Mouse (Mus musculus) cerebellum, adult 9-11 months (tissue): Measurements from ENCODE around the gene Tspan14.

Experiments
- DNase-seq: peaks from one replicate; pipeline ENCODE4 v3.0.0; 2022

Gene Tspan14

DNA sequence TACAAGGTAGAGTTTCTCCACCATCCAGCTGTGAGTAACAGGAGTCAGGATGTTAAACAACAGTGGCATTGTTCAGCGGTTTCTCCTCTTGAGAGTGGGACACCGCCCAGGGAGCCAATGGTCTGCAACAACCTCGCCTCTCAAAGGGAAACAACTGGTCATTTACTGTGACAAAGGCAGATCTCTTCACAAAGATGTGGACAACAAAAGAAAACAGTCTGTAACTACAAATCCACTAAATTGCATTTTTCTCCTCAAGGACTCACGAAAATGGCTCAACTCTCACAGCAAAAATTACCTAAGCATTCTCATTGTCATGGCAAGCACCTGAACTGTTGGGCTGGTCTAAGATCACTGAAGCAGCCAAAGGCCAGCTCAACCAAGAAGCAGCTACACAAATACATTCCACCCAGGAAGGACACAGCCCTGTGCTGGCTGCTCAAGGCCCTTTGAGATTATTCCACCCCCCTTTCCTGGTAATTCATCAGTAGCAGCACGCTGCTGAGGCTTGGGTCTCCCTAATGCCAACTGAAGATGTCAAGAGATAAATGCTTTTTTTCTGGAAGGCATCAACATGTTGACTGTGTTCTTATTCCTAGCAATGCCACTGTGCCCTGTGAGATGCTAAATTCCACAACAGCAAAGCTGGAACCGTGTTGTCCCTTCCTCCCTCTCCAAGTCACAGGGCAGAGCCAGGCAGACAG, 101.6 kb downstream of the Tspan14 start:
- DNase-seq, result no peak

DNA sequence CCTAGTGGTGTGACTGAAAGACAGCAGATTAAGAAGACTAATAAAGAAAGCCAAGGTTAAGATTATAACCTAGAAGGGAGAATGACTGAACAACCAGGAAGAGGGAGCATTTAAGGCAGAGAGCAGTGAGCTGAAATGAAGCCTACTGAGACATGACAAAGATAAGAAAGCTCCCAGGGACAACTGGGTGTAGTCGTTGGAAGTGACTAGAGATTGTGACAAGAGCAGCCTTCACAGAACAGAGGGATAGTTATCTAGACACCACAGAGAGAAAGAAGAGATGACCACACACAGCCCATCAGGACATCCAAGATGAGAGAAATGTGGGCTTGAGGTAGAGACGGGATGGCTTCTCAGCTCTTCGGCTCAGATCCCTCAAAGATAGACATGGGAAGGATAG, 102.9 kb downstream of the Tspan14 start:
- no peak for DNase-seq

DNA sequence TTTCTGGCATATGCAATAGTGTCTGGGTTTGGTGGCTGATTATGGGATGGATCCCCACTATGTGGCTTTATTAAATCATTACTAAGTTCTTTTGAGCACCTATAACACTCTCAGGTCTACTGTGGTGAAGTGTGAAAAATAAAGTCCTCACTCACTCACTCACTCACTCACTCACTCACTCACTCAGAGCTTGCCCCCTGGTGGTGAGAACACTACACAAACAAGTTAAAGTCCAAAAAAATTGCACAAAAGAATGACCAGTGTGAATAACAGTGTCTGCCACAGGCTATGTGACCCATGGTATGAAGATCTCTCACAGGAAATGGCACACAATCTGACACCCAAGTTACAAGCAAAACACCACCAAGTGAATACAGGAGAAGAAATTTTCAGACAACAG, 103.6 kb downstream of the Tspan14 start:
- DNase-seq, result no peak
